In genomic region chr3:127929921-127930320, GRCm38 (mm10) we compare ENCODE assay signal across 10 mouse cellular contexts. TPM values are rescaled to one million over a fixed set of nuclear protein-coding genes. Genes with fewer than 3 reads are reported as not detected.
DNase-seq lines count a peak whose midpoint lies in the region; ATAC-seq lines count a peak whose summit lies in the region.
"Had no signal": no experiment of that assay in that cellular context is flagged by ENCODE, and none has a peak within 500 bp of the region (broad histone marks: within the 10 kb centered on the region; RNA-seq: fewer than 3 reads in every experiment).

No protein-coding gene starts in this region.

- peak; percentile 16; the same call in 1 of the 2 replicates for ATAC-seq in common myeloid progenitor, adult 5-6 weeks (replicated peaks; ENCODE audit: low read depth, poor library complexity, severe bottlenecking)
- ATAC-seq: forebrain, embryonic 14.5 days had no signal

- peak; percentile 36 for DNase-seq in adrenal gland, postnatal 10 days
- DNase-seq in adrenal gland, postnatal 4 days (ENCODE audit: low spot score in 2 of 2) = no peak
- peak; percentile 46 for DNase-seq in kidney, postnatal 14 days
- peak; percentile 93 for DNase-seq in lung, postnatal 36 days
- no peak for DNase-seq in left cerebral cortex, adult 9 months (ENCODE audit: low spot score in 2 of 2)
- no peak for DNase-seq in testis, postnatal 14 days (ENCODE audit: low spot score)
- no peak for DNase-seq in gastrocnemius, postnatal 4 days (ENCODE audit: low spot score in 2 of 2)
- DNase-seq: right cerebral cortex, postnatal 25 days had no signal

RNA-seq across cellular contexts. Expression of gene Fam241a, which starts 33.8 kb away (rescaled TPM):
- 1 to 10 TPM; 7.0 to 8.2 TPM for total RNA-seq in adrenal gland, postnatal 10 days (2021)
- total RNA-seq in adrenal gland, postnatal 4 days (2021) = 1 to 10 TPM; 4.7 to 6.5 TPM
- total RNA-seq in common myeloid progenitor, adult 5-6 weeks (2017) = 20.1 and 22.3 TPM in 2 replicates
- total RNA-seq in gastrocnemius, postnatal 4 days (2021) = 1 to 10 TPM; 8.9 to 10.0 TPM

Comparison
In these comparisons a context has a peak if more than half of its experiments do, and no peak if none do; other contexts are left out.
1. DNase-seq: peak in adrenal gland, postnatal 10 days (single experiment), kidney, postnatal 14 days (single experiment) and lung, postnatal 36 days (single experiment); none in adrenal gland, postnatal 4 days (0 of 2), left cerebral cortex, adult 9 months (0 of 2), testis, postnatal 14 days (single experiment) and gastrocnemius, postnatal 4 days (0 of 2).